Mouse (Mus musculus) stomach, embryonic 16.5 days (tissue): ENCODE results near the gene Zfp658. TPM values are rescaled to one million over a fixed set of nuclear protein-coding genes. Genes with fewer than 3 reads are reported as not detected.

ENCODE experiments used
- ATAC-seq: fragments of 200-750 bp; cut with Nextera tagmentation; 2 replicates; pipeline ENCODE4 v1.8.0; 2017; ENCODE audit warnings: moderate number of reproducible peaks, moderate TSS enrichment; ENCODE audit not compliant: insufficient read depth, low FRiP score
- H3K27ac ChIP-seq: fragments of 300-500 bp; sonication (generic); 2 replicates; pipeline ENCODE4 v1.5.1; 2014; ENCODE audit warnings: low read length
- H3K27me3 ChIP-seq: fragments of 300-500 bp; sonication (generic); 2 replicates; pipeline ENCODE4 v1.6.1; 2014; ENCODE audit warnings: low read length, control low read depth, mixed read lengths; ENCODE audit not compliant: control insufficient read depth, insufficient read depth
- H3K36me3 ChIP-seq: fragments of 300-500 bp; sonication (generic); 2 replicates; pipeline ENCODE4 v1.6.1; 2014; ENCODE audit warnings: low read length; ENCODE audit not compliant: control insufficient read depth, insufficient read depth
- H3K4me1 ChIP-seq: fragments of 300-500 bp; sonication (generic); 2 replicates; pipeline ENCODE4 v1.6.1; 2014; ENCODE audit warnings: low read length, control low read depth, mixed read lengths; ENCODE audit not compliant: control insufficient read depth, insufficient read depth
- H3K4me2 ChIP-seq: fragments of 300-500 bp; sonication (generic); 2 replicates; pipeline ENCODE4 v1.6.1; 2014; ENCODE audit warnings: low read depth, low read length, mixed read lengths
- H3K4me3 ChIP-seq: fragments of 300-500 bp; sonication (generic); replicated peaks from 2 replicates; pipeline ENCODE4 v1.5.1; 2014; ENCODE audit warnings: mild to moderate bottlenecking, low read length
- H3K9ac ChIP-seq: fragments of 300-500 bp; sonication (generic); 2 replicates; pipeline ENCODE4 v1.6.1; 2014; ENCODE audit warnings: low read length
- H3K9me3 ChIP-seq: fragments of 300-500 bp; sonication (generic); replicated peaks from 2 replicates; pipeline ENCODE4 v1.6.1; 2016; ENCODE audit warnings: low read length, control low read depth; ENCODE audit not compliant: control insufficient read depth
- WGBS: fragments of 180-500 bp; shearing (Covaris S2); extraction: QIAGEN DNeasy Blood & Tissue Kit; methylation state at CpG from one replicate; pipeline ENCODE4 v1.1.7; 2014; 5-methylcytosine and 5-hydroxymethylcytosine counted together
- polyA plus RNA-seq: library from polyadenylated mRNA; unstranded; fragments of >200 nt; fragmentation: Nextera tagmentation; extraction: Ambion mirVana; gene quantifications from 2 replicates; pipeline ENCODE4 v1.2.1, GENCODE M21; 2015

Zfp658 gene
- polyA plus RNA-seq, 1 experiment from 2014 or later: 3.6 TPM

- no peak for ATAC-seq
- Histone ChIP-seq H3K4me2 (peak overlapping the region; percentile 78), H3K4me1 (peaks cover 7% of the 10 kb centered on the region), H3K4me3 (peak overlapping the region; percentile 73), H3K36me3 (peaks cover 3% of the 10 kb centered on the region; the same call in 1 of the 2 replicates), H3K9ac (peak overlapping the region; percentile 82), H3K9me3 (no peaks in the 10 kb centered on the region), H3K27me3 (no peaks in the 10 kb centered on the region), H3K27ac (no peak overlapping the region)
- 41% methylated on average over 6 of the region's 6 CpGs for WGBS
These were observed 1.2 kb downstream of the Zfp658 start for GRCm38 (mm10) chr7:43563300-43563699.

GRCm38 (mm10) chr7:43571216-43571615 lies 9.2 kb downstream of the Zfp658 start:
- no peak for ATAC-seq
- WGBS: 89% methylated on average over 2 of the region's 2 CpGs
- peaks cover 27% of the 10 kb centered on the region for H3K36me3 ChIP-seq

DNA sequence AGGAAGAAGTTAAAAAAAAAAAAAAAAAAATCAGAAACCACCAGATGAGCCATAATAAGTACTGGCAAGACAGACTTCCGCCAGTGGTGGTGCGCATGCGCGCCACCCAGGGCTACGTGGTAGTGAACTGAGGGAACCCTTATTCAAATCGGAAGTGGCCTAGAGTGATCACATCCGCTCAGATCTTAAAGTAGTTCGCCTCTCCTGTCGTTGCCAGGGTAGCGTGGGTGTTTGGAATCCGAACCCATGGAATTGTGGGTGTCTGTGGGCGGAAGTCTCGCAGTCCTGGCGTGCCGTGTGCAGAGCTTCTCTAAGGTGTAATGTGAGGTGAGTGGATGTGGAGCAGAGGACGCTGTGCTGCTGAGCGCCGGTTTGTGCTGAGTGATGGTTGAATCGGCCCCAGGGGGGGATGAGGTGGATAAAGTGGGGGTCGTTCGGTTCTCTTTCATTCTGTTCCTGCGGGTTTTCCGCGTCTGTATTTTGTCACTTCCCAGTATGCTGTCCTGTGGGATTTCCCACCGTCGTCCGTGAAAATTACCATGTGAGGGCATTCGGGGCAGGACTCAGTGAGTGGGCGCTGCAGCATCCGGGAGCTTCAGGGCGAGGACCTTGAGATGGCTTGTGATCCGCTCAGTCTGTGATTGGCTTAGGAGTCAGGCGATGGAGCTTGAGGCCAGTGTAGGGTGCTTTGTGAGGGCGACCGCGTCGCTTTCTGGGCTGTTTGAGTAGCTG lies 17.6 kb downstream of the Zfp658 start, which contains the start of gene Zfp719:
Zfp719 (plus strand) TSS at position 171 of the 732 bp plus-strand sequence.
- Histone ChIP-seq H3K27me3 (no peaks in the 10 kb centered on the region), H3K4me1 (peaks cover 9% of the 10 kb centered on the region), H3K4me2 (peak within 1 kb of the TSS; percentile 84), H3K36me3 (peaks cover 5% of the 10 kb centered on the region), H3K9ac (peak within 1 kb of the TSS; percentile 80), H3K9me3 (no peaks in the 10 kb centered on the region), H3K4me3 (peak within 1 kb of the TSS; percentile 67), H3K27ac (peak within 1 kb of the TSS; percentile 86)
- ATAC-seq: peak; percentile 97
- under 1% methylated on average over 37 of the region's 37 CpGs for WGBS

More at GRCm38 (mm10) chr7:43571216-43571615, 9.2 kb downstream of the Zfp658 start:
- no peaks in the 10 kb centered on the region for H3K9me3 ChIP-seq
- no peaks in the 10 kb centered on the region for H3K27me3 ChIP-seq
- H3K27ac ChIP-seq: no peak overlapping the region
- no peak overlapping the region for H3K9ac ChIP-seq
- H3K4me3 ChIP-seq: no peak overlapping the region
- H3K4me1 ChIP-seq: no peaks in the 10 kb centered on the region
- H3K4me2 ChIP-seq: no peak overlapping the region

- Histone ChIP-seq H3K9me3 (no peaks in the 10 kb centered on the region), H3K4me1 (peaks cover 9% of the 10 kb centered on the region), H3K4me2 (peak overlapping the region; percentile 84), H3K36me3 (peaks cover 11% of the 10 kb centered on the region), H3K27me3 (no peaks in the 10 kb centered on the region), H3K4me3 (peak overlapping the region; percentile 67), H3K9ac (peak overlapping the region; percentile 80), H3K27ac (peak overlapping the region; percentile 86; the same call in 1 of the 2 replicates)
- 54% methylated on average over 5 of the region's 5 CpGs for WGBS
- no peak for ATAC-seq
These were observed 18.5 kb downstream of the Zfp658 start for GRCm38 (mm10) chr7:43580526-43580925.

GRCm38 (mm10) chr7:43584790-43585189 lies 22.7 kb downstream of the Zfp658 start:
- H3K9me3 ChIP-seq: no peaks in the 10 kb centered on the region
- H3K4me2 ChIP-seq: no peak overlapping the region
- no peak overlapping the region for H3K27ac ChIP-seq
- H3K9ac ChIP-seq: no peak overlapping the region
- H3K36me3 ChIP-seq: peaks cover 32% of the 10 kb centered on the region
- peaks cover 9% of the 10 kb centered on the region for H3K4me1 ChIP-seq
- ATAC-seq: no peak
- no peaks in the 10 kb centered on the region for H3K27me3 ChIP-seq
- H3K4me3 ChIP-seq: no peak overlapping the region
- WGBS: 90% methylated on average over 5 of the region's 5 CpGs

DNA sequence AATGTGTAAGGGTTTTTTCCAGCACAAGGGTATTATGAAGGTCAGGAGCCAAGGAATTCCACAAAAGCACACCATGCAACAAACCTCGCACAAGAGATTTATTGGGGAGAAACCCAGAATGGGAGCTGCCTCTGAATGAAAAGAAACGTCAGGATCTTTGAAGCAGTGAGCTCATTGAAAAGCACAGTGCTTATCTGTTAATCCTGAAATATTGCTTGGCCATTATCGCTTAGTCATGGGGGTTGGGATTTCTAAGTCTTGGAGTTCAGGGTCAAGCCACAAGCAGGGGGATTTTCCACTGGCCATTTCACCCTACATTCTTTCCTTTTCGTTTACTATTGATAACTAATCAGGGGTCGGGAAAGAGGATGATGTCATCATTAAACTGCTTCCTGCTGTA lies 39.8 kb downstream of the Zfp658 start:
- no peaks in the 10 kb centered on the region; the same call in 1 of the 2 replicates for H3K4me1 ChIP-seq
- H3K27ac ChIP-seq: no peak overlapping the region
- no peaks in the 10 kb centered on the region for H3K9me3 ChIP-seq
- H3K9ac ChIP-seq: no peak overlapping the region
- no peaks in the 10 kb centered on the region for H3K27me3 ChIP-seq
- H3K4me2 ChIP-seq: no peak overlapping the region
- H3K36me3 ChIP-seq: no peaks in the 10 kb centered on the region
- 20% methylated on average over 5 of the region's 5 CpGs for WGBS
- no peak for ATAC-seq
- H3K4me3 ChIP-seq: no peak overlapping the region

DNA sequence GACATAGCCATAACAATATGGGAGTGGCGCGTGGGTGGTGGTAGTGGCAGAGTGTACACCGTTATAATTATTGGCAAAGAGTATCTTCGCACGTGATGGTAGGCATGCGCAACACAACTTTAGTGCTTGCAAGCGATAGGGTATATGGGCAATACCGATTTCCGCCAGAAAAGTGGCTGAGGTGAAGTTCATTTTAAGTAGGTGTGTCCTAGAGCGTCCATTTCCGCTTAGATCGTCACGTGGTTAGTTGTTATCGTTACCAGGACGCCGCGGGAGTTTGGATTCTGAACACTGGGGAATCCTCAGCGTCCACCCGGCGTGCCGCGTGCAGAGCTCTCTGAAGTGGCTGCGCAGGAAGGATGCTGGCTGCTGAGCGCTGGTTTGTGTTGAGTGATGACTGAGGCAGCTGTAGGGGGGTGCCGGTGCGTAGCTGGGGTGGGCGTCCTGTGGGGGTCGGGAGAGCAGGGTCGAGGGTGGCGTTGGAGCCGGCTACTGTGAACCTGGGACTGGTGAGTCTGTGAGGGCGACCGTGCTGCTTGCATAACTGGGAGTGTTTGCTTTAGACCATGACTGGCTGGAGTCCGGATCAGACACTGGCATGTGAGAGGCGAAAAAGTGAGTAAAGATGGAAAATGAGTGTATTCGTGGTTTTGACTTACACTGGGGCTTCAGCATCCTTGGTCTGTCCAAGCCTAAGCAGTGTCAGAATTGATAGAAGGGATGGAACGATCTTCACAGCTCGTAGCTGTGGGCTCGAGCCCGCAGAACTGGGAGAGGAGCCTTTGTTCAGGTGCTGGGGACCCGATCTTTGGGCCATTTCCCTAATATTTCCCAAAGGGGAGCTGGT lies 45.1 kb downstream of the Zfp658 start, which contains the start of gene Zfp819:
Zfp819 (plus strand) TSS at position 274 of the 847 bp plus-strand sequence.
- Histone ChIP-seq H3K9ac (peak within 1 kb of the TSS; percentile 44), H3K4me1 (peaks cover 3% of the 10 kb centered on the region), H3K9me3 (no peaks in the 10 kb centered on the region), H3K36me3 (no peaks in the 10 kb centered on the region), H3K27ac (no peak within 1 kb of the TSS), H3K4me2 (peak within 1 kb of the TSS; percentile 62), H3K4me3 (peak within 1 kb of the TSS; percentile 38), H3K27me3 (no peaks in the 10 kb centered on the region)
- 14% methylated on average over 41 of the region's 41 CpGs for WGBS
- peak; percentile 87 for ATAC-seq

GRCm38 (mm10) chr7:43607743-43608287 lies 45.8 kb downstream of the Zfp658 start:
- Histone ChIP-seq H3K9ac (no peak overlapping the region), H3K4me1 (peaks cover 3% of the 10 kb centered on the region), H3K4me3 (no peak overlapping the region), H3K27ac (no peak overlapping the region), H3K4me2 (peak overlapping the region; percentile 62; the same call in 1 of the 2 replicates), H3K27me3 (no peaks in the 10 kb centered on the region), H3K36me3 (no peaks in the 10 kb centered on the region), H3K9me3 (no peaks in the 10 kb centered on the region)
- no peak for ATAC-seq
- 35% methylated on average over 5 of the region's 5 CpGs for WGBS
